Mouse (Mus musculus): Measurements from ENCODE around the gene Dok1.
A peak's percentile ranks its signal among the peaks of the same experiment; 100 is the strongest.

The Dok1 gene

GRCm38 (mm10) chr6:83014482-83015466 lies 18.5 kb downstream of the Dok1 start:
- DNase-seq (ENCODE audit: low read depth, low spot score) = no peak

- DNase-seq (ENCODE audit: low read depth, low spot score) = no peak
Observed at GRCm38 (mm10) chr6:83013444-83013843, 19.8 kb downstream of the Dok1 start.

GRCm38 (mm10) chr6:83011756-83012155 lies 21.5 kb downstream of the Dok1 start:
- no peak for DNase-seq (ENCODE audit: low read depth, low spot score)

- no peak for DNase-seq (ENCODE audit: low read depth, low spot score)
Observed at GRCm38 (mm10) chr6:83011255-83011654, 22.0 kb downstream of the Dok1 start.

- DNase-seq (ENCODE audit: low read depth, low spot score) = no peak
Observed at GRCm38 (mm10) chr6:83010010-83010409, 23.3 kb downstream of the Dok1 start.

- no peak for DNase-seq (ENCODE audit: low read depth, low spot score)
Observed at GRCm38 (mm10) chr6:83008659-83009058, 24.6 kb downstream of the Dok1 start.

GRCm38 (mm10) chr6:83006114-83006513 lies 27.2 kb downstream of the Dok1 start:
- no peak for DNase-seq (ENCODE audit: low read depth, low spot score)

- DNase-seq (ENCODE audit: low read depth, low spot score) = no peak
Observed at GRCm38 (mm10) chr6:83005444-83006011, 27.7 kb downstream of the Dok1 start.

GRCm38 (mm10) chr6:83004872-83005271 lies 28.4 kb downstream of the Dok1 start:
- DNase-seq (ENCODE audit: low read depth, low spot score) = peak; percentile 33

GRCm38 (mm10) chr6:83004309-83004708 lies 29.0 kb downstream of the Dok1 start:
- DNase-seq (ENCODE audit: low read depth, low spot score) = no peak

- DNase-seq (ENCODE audit: low read depth, low spot score) = no peak
Observed at GRCm38 (mm10) chr6:83003850-83004249, 29.4 kb downstream of the Dok1 start.

GRCm38 (mm10) chr6:83003082-83003481 lies 30.2 kb downstream of the Dok1 start:
- DNase-seq (ENCODE audit: low read depth, low spot score) = no peak

GRCm38 (mm10) chr6:82999986-83000385 lies 33.3 kb downstream of the Dok1 start:
- DNase-seq (ENCODE audit: low read depth, low spot score) = no peak

GRCm38 (mm10) chr6:82998326-82998725 lies 34.9 kb downstream of the Dok1 start:
- no peak for DNase-seq (ENCODE audit: low read depth, low spot score)

GRCm38 (mm10) chr6:82997511-82998102 lies 35.7 kb downstream of the Dok1 start:
- peak; percentile 27 for DNase-seq (ENCODE audit: low read depth, low spot score)

GRCm38 (mm10) chr6:82996740-82997315 lies 36.4 kb downstream of the Dok1 start:
- DNase-seq (ENCODE audit: low read depth, low spot score) = peak; percentile 93

- no peak for DNase-seq (ENCODE audit: low read depth, low spot score)
Observed at GRCm38 (mm10) chr6:82994372-82994771, 38.9 kb downstream of the Dok1 start.

GRCm38 (mm10) chr6:82993696-82994095 lies 39.6 kb downstream of the Dok1 start:
- DNase-seq (ENCODE audit: low read depth, low spot score) = no peak

GRCm38 (mm10) chr6:82987411-82987971 lies 45.8 kb downstream of the Dok1 start:
- DNase-seq (ENCODE audit: low read depth, low spot score) = no peak
